Mouse (Mus musculus) forebrain, embryonic 12.5 days (tissue): Measurements from ENCODE around the gene Hist1h2ae. TPM values are rescaled to one million over a fixed set of nuclear protein-coding genes. Genes with fewer than 3 reads are reported as not detected.

Source experiments
- microRNA-seq: library from miRNA; unstranded; fragments of <30 nt; microRNA quantifications from one replicate; pipeline ENCODE4, GENCODE M21; 2017
- polyA plus RNA-seq: library from polyadenylated mRNA; unstranded; fragments of >200 nt; fragmentation: Nextera tagmentation; extraction: Ambion mirVana; gene quantifications from 2 replicates; pipeline ENCODE4 v1.2.1, GENCODE M21; 2016

Gene Hist1h2ae
- polyA plus RNA-seq, 1 experiment from 2014 or later: 138 TPM

Small RNA genes lying within 50 kb of the gene (microRNA-seq; reads per million reads assigned to microRNA genes)
- not detected for gene Gm44297
- not detected for gene Gm44359
- not detected for gene Gm44394

Other genes with a start within 250 kb of the Hist1h2ae start
- gene Zfp322a, start 202.0 kb downstream of the Hist1h2ae start, polyA plus RNA-seq: 64.1 and 65.6 TPM in 2 replicates
- 13.0 and 13.2 TPM in 2 replicates for gene Abt1, start 147.4 kb downstream of the Hist1h2ae start, polyA plus RNA-seq
- gene Btn1a1, start 105.3 kb downstream of the Hist1h2ae start, polyA plus RNA-seq: 0.18 and 0.36 TPM in 2 replicates
- 0.23 and 0.36 TPM in 2 replicates for gene Btn2a2, start 82.4 kb downstream of the Hist1h2ae start, polyA plus RNA-seq
- gene Hist1h4h, start 40.2 kb downstream of the Hist1h2ae start, polyA plus RNA-seq: 7.2 and 8.7 TPM in 2 replicates
- 9.3 and 10.7 TPM in 2 replicates for gene Hist1h2af, start 37.3 kb downstream of the Hist1h2ae start, polyA plus RNA-seq
- gene Hist1h3g, start 35.8 kb downstream of the Hist1h2ae start, polyA plus RNA-seq: 7.2 and 8.3 TPM in 2 replicates
- gene Hist1h2bh, start 27.8 kb downstream of the Hist1h2ae start, polyA plus RNA-seq: 0.87 and 0.95 TPM in 2 replicates
- gene Hist1h3f, start 27.2 kb downstream of the Hist1h2ae start, polyA plus RNA-seq: 0.99 and 1.5 TPM in 2 replicates
- 0.74 and 1.4 TPM in 2 replicates for gene Hist1h4f, start 19.6 kb downstream of the Hist1h2ae start, polyA plus RNA-seq
- 0.47 and 0.56 TPM in 2 replicates for gene Hist1h1d, start 18.0 kb downstream of the Hist1h2ae start, polyA plus RNA-seq
- 5.7 and 7.6 TPM in 2 replicates for gene Hist1h3e, start 8.9 kb downstream of the Hist1h2ae start, polyA plus RNA-seq
- 8.9 and 11.4 TPM in 2 replicates for gene Hist1h2bg, start 176 bp upstream of the Hist1h2ae start, polyA plus RNA-seq
- gene Hist1h2bf, start 3.0 kb upstream of the Hist1h2ae start, polyA plus RNA-seq: 7.2 and 9.5 TPM in 2 replicates
- 1.3 and 3.7 TPM in 2 replicates for gene Hist1h2ad, start 3.2 kb upstream of the Hist1h2ae start, polyA plus RNA-seq
- gene Hist1h3d, start 4.5 kb upstream of the Hist1h2ae start, polyA plus RNA-seq: 5.8 and 6.6 TPM in 2 replicates
- gene Hist1h4d, start 10.4 kb upstream of the Hist1h2ae start, polyA plus RNA-seq: 137 and 142 TPM in 2 replicates
- 3.0 and 3.7 TPM in 2 replicates for gene Hist1h2be, start 49.9 kb upstream of the Hist1h2ae start, polyA plus RNA-seq
- 26.3 and 26.6 TPM in 2 replicates for gene Hist1h1e, start 51.3 kb upstream of the Hist1h2ae start, polyA plus RNA-seq
- 1.4 and 1.6 TPM in 2 replicates for gene Hist1h2ac, start 112.7 kb upstream of the Hist1h2ae start, polyA plus RNA-seq
- 34.6 and 36.5 TPM in 2 replicates for gene Hist1h2bc, start 113.0 kb upstream of the Hist1h2ae start, polyA plus RNA-seq
- not detected in 2 replicates for gene Hist1h1t, start 124.6 kb upstream of the Hist1h2ae start, polyA plus RNA-seq
- gene Hist1h4c, start 127.2 kb upstream of the Hist1h2ae start, polyA plus RNA-seq: 6.1 and 9.8 TPM in 2 replicates
- 2.0 and 2.5 TPM in 2 replicates for gene Hfe, start 139.6 kb upstream of the Hist1h2ae start, polyA plus RNA-seq
- 15.2 and 15.9 TPM in 2 replicates for gene Hist1h1c, start 167.6 kb upstream of the Hist1h2ae start, polyA plus RNA-seq
- gene Hist1h3c, start 174.4 kb upstream of the Hist1h2ae start, polyA plus RNA-seq: 11.1 and 13.8 TPM in 2 replicates
- gene Hist1h2bb, start 175.5 kb upstream of the Hist1h2ae start, polyA plus RNA-seq: 2.2 and 3.5 TPM in 2 replicates
- gene Hist1h2ab, start 179.9 kb upstream of the Hist1h2ae start, polyA plus RNA-seq: 59.9 and 73.2 TPM in 2 replicates
- gene Hist1h3b, start 181.0 kb upstream of the Hist1h2ae start, polyA plus RNA-seq: 14.0 and 15.8 TPM in 2 replicates
- gene Hist1h4b, start 185.8 kb upstream of the Hist1h2ae start, polyA plus RNA-seq: 5.3 and 8.2 TPM in 2 replicates
- gene Hist1h4a, start 190.0 kb upstream of the Hist1h2ae start, polyA plus RNA-seq: 0.88 TPM in 1 of 2 replicates, not detected in the other
- 5.1 and 5.2 TPM in 2 replicates for gene Hist1h3a, start 191.2 kb upstream of the Hist1h2ae start, polyA plus RNA-seq
- 3.3 and 4.0 TPM in 2 replicates for gene Hist1h1a, start 192.4 kb upstream of the Hist1h2ae start, polyA plus RNA-seq
- 0.18 TPM in 1 of 2 replicates, not detected in the other for gene Trim38, start 198.7 kb upstream of the Hist1h2ae start, polyA plus RNA-seq
- gene Slc17a2, start 235.8 kb upstream of the Hist1h2ae start, polyA plus RNA-seq: not detected in 2 replicates